Mouse (Mus musculus) gastrocnemius, postnatal 14 days (tissue): ENCODE measurements around the gene Tagap1. TPM values are rescaled to one million over a fixed set of nuclear protein-coding genes. Genes with fewer than 3 reads are reported as not detected.

Experiments
- total RNA-seq, 2 experiments: library from RNA; stranded (reverse); gene quantifications; 2 replicates each; pipeline ENCODE4 v1.2.3; 2021

Tagap1 gene
- total RNA-seq, 2 experiments from 2014 or later: 7.8 to 8.0 TPM

Other genes with a start within 250 kb of the Tagap1 start
- 10 to 100 TPM; 10.3 to 16.5 TPM for gene Ezr, start 178.4 kb downstream of the Tagap1 start, total RNA-seq
- 10 to 100 TPM; 19.1 to 20.5 TPM for gene Rsph3b, start 12.5 kb downstream of the Tagap1 start, total RNA-seq
- gene Rnaset2b, start 9.5 kb upstream of the Tagap1 start, total RNA-seq: 100 to 1,000 TPM in 1 of 2 experiments, 10 to 100 TPM in 1; 96.9 to 106 TPM
- gene Gm49721, start 17.7 kb upstream of the Tagap1 start, total RNA-seq: not detected
- not detected for gene Gm1604a, start 64.4 kb upstream of the Tagap1 start, total RNA-seq
- gene Rps6ka2, start 209.0 kb upstream of the Tagap1 start, total RNA-seq: 10 to 100 TPM; 50.1 to 55.8 TPM